Mouse (Mus musculus) bone marrow macrophage, adult 2 months (primary cell): Measurements from ENCODE around the gene Unc5a.

ENCODE experiments used
- CTCF ChIP-seq: IDR thresholded peaks from 2 replicates; pipeline ENCODE4 v1.5.1; 2012; ENCODE audit warnings: low read depth, mild to moderate bottlenecking, low read length, moderate library complexity
- POLR2A ChIP-seq: IDR thresholded peaks from 2 replicates; pipeline ENCODE4 v1.6.1; 2012; ENCODE audit warnings: mild to moderate bottlenecking, low read depth, low read length, borderline replicate concordance

DNA sequence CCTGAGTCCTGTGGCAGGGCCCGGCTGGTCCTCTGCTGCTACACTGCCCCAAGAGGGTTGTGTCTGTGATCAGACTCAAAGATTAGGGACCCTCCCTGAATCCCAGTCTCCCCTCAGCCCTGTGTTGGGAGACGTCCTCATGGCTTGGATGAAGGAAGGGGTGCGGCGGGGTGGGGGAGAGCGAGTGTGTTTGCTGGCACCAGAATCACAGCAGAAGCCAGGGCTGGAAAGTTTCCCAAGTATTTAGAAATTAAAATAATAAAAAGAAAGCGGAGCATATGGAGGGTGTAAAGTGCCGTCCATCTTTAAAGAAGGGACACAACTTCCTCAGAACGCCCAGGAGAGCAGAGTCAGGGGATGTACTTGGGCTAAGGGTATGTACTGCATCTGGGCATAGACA is 14.3 kb upstream of the Unc5a start:
- no peak for TF ChIP-seq POLR2A
- TF ChIP-seq CTCF = no peak
